Mouse (Mus musculus): ENCODE data around the gene Ddost.

DNA sequence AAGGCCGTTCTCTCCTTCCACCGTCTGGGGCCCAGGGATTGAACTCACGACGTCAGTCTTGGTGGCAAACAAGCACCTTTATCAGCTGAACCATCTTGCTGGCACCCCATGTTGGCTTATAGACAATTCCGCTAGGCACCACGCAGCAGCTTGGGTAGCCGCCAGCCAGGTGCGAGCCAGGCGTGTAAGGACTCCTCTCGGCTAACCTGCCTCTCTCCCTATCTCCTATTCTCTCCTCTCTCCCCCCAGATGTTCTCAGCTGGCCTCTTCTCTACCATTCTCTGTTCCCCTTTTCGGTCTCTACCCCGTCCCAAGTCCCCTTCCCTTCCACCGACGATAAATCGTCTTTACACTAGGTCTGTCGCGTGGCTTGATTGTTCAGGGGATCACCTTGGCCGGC lies 788 bp upstream of the Ddost start:
- TF ChIP-seq POLR2A (IDR thresholded peaks at IDR 0.05; ENCODE audit: low read depth, low read length) = no peak
- no peak for TF ChIP-seq CTCF (IDR thresholded peaks at IDR 0.05; ENCODE audit: extremely low read depth, insufficient read length, insufficient replicate concordance, low read depth, low read length)

Data from small intestine, adult 2 months (tissue).